Mouse (Mus musculus): ENCODE measurements around the gene Lgr4. TPM values are rescaled to one million over a fixed set of nuclear protein-coding genes. Genes with fewer than 3 reads are reported as not detected.

Gene Lgr4
- total RNA-seq, 2 experiments from 2014 or later, result 106 to 208 TPM

GRCm38 (mm10) chr2:110007423-110008267 lies 90.2 kb downstream of the Lgr4 start:
- no peak for DNase-seq (ENCODE audit: low spot score in 2 of 2)

GRCm38 (mm10) chr2:110009449-110009848 lies 92.0 kb downstream of the Lgr4 start:
- no peak for DNase-seq (ENCODE audit: low spot score in 2 of 2)

- no peak for DNase-seq (ENCODE audit: low spot score in 2 of 2)
Observed at GRCm38 (mm10) chr2:110012184-110012725, 94.8 kb downstream of the Lgr4 start.

GRCm38 (mm10) chr2:110017087-110017486 lies 99.6 kb downstream of the Lgr4 start:
- no peak for DNase-seq (ENCODE audit: low spot score in 2 of 2)

GRCm38 (mm10) chr2:110017616-110018505 lies 100.4 kb downstream of the Lgr4 start, which contains the start of gene Ccdc34:
Gene Ccdc34 (plus strand): TSS chr2:110017817.
- DNase-seq (ENCODE audit: low spot score in 2 of 2), result peak; percentile 84 to 87

- DNase-seq (ENCODE audit: low spot score in 2 of 2), result no peak
Observed at GRCm38 (mm10) chr2:110019656-110020055, 102.2 kb downstream of the Lgr4 start.

GRCm38 (mm10) chr2:110020430-110020829 lies 103.0 kb downstream of the Lgr4 start:
- DNase-seq (ENCODE audit: low spot score in 2 of 2), result no peak

GRCm38 (mm10) chr2:110036265-110036664 lies 118.8 kb downstream of the Lgr4 start:
- DNase-seq (ENCODE audit: low spot score in 2 of 2), result no peak

- no peak for DNase-seq (ENCODE audit: low spot score in 2 of 2)
Observed at GRCm38 (mm10) chr2:110036665-110037064, 119.2 kb downstream of the Lgr4 start.

GRCm38 (mm10) chr2:110037221-110037620 lies 119.8 kb downstream of the Lgr4 start:
- DNase-seq (ENCODE audit: low spot score in 2 of 2), result no peak

- no peak for DNase-seq (ENCODE audit: low spot score in 2 of 2)
Observed at GRCm38 (mm10) chr2:110038341-110038740, 120.9 kb downstream of the Lgr4 start.

- DNase-seq (ENCODE audit: low spot score in 2 of 2), result no peak
Observed at GRCm38 (mm10) chr2:110042861-110043760, 125.7 kb downstream of the Lgr4 start.

- no peak for DNase-seq (ENCODE audit: low spot score in 2 of 2)
Observed at GRCm38 (mm10) chr2:110058424-110058823, 141.0 kb downstream of the Lgr4 start.

GRCm38 (mm10) chr2:110063131-110063530 lies 145.7 kb downstream of the Lgr4 start:
- DNase-seq (ENCODE audit: low spot score in 2 of 2), result no peak

Other genes with a start within 250 kb of the Lgr4 start
- under 1 TPM; 0.13 to 0.16 TPM for gene Bdnf, start 242.9 kb upstream of the Lgr4 start, total RNA-seq (2021)
- 10 to 100 TPM; 79.1 to 95.9 TPM for gene Lin7c, start 26.8 kb upstream of the Lgr4 start, total RNA-seq (2021)
- 1 to 10 TPM; 5.6 to 6.4 TPM for gene Ccdc34, start 100.2 kb downstream of the Lgr4 start, total RNA-seq (2021)